Mouse (Mus musculus) urinary bladder, postnatal 14 days (tissue): ENCODE measurements around the gene Nhlrc4.

Experiments used
- DNase-seq: peaks from one replicate; pipeline ENCODE4 v3.0.0; 2021; ENCODE audit warnings: low spot score

The Nhlrc4 gene

GRCm38 (mm10) chr17:25925348-25925747 is 19.4 kb downstream of the Nhlrc4 start:
- no peak for DNase-seq

DNA sequence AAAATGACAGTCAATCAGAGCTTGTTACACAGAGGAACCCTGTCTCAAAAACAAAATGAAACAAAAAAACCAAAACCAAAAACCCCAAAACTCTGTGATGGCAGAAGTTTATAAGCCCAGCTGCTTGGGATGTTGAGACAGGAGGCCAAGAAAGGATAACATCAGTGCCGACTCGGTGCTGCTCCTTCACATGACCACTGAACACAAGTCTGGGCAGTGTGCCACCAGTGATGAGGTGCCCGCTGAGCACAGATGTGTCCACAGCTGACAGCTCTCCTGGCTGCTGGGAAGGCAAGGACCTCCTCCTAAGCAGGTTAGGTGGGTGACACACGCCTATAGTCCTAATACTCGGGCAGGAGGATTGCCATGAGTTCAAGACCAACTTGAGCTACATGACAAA is 22.6 kb downstream of the Nhlrc4 start:
- DNase-seq = no peak

DNA sequence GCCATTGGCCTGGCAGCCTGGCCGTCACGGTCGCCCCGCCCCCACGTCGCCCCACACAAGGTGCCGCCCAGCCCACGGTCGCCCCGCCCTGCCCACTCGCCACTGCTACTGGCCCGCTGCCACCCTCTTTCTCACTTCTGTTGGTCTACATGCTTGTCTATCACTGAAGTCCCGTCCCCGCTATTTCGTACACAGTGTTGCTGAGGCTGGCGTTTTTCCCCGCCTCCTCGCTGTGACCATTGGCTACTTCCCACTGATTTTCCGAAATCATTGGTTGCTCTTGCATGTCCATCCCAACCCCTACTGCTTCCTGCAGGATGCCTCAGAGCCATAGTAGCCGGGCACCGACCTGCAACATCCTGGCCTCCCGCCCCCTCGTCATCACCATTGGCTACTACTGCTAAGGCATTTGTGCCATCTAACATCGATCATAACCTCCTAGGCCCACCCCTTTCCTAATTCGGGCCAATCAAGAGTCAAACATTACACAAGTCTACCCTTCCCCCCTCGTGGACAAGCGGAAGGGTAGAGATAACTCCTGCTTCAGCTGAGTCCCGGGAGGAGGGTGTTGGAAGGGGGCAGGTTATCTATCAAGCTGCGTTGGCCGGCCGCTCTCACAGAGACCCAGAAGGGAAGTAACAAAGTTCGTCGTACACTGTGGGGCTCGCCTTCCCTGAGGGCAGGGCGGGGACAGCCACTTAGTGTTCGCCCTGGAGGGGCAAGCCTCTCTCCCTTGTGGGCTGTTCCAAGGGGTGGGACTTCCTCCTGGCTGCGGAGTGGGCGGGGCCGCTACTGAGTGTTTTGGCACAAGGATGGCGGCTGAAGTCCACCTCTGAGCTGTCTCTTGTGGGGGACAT is 24.7 kb downstream of the Nhlrc4 start:
- peak; percentile 100 for DNase-seq

- peak; percentile 46 for DNase-seq
Observed at GRCm38 (mm10) chr17:25919144-25919785, 25.5 kb downstream of the Nhlrc4 start, which contains the start of gene Rab40c. Gene Rab40c (minus strand): TSS chr17:25919727.

- DNase-seq = no peak
Observed at GRCm38 (mm10) chr17:25918037-25918750, 26.6 kb downstream of the Nhlrc4 start.

- DNase-seq = peak; percentile 21
Observed at GRCm38 (mm10) chr17:25916931-25917647, 27.7 kb downstream of the Nhlrc4 start.

DNA sequence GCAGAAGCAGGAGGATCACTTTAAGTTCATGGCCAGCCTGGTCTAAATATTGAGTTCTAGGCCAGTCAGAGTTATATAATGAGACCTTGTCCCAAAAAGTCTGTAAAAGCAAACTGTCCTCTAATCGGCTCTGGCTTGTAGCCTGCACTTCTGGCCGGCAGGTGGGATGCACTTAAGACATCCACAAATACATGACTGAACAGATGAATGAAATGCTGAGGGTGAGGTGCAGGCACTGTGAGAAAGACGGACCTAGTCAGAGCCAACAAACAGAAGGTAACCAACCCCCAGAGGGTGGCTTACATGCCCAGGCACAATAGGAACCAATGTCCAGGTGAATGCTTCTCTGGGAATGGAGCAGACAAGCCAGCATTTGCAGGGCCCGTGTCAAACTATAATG is 30.5 kb downstream of the Nhlrc4 start:
- DNase-seq = no peak

GRCm38 (mm10) chr17:25913877-25914275 is 30.9 kb downstream of the Nhlrc4 start:
- no peak for DNase-seq

DNA sequence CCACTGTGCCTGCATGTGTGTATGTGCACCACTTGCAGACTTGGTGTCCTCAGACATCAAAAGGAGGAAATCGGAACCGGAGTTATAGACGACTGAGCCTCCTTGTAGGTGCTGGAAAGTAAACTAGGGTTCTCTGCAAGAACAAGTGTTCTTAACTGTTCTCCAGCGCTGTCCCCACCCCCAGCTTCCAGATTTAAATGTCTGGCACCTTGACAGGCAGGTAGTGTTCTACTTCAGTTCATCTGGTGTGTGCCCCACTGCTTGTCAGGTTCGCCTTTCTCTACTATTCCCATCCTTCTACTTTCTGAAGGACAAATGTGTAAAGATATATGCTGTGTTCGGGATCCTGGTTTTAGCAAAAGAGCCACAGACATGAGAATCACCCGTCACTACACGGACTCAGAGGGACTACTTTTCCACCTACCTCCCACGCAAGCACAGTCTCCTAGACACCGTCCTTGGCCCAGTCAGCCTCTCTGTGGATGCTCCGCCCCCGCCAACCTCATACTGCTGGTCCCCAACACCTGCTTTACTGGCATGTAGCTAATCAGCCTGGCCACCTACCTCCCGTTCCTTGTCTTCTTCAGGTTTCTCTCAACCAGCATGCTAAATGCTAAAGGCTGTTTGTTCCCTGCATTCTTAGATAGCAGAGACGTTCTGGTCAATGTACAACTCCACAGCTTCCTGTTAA is 31.4 kb downstream of the Nhlrc4 start:
- no peak for DNase-seq

GRCm38 (mm10) chr17:25911816-25912215 is 32.9 kb downstream of the Nhlrc4 start:
- DNase-seq = no peak

- no peak for DNase-seq
Observed at GRCm38 (mm10) chr17:25907640-25908039, 37.1 kb downstream of the Nhlrc4 start.

- DNase-seq = no peak
Observed at GRCm38 (mm10) chr17:25903061-25903460, 41.7 kb downstream of the Nhlrc4 start.

GRCm38 (mm10) chr17:25900193-25900592 is 44.6 kb downstream of the Nhlrc4 start:
- DNase-seq = no peak

DNA sequence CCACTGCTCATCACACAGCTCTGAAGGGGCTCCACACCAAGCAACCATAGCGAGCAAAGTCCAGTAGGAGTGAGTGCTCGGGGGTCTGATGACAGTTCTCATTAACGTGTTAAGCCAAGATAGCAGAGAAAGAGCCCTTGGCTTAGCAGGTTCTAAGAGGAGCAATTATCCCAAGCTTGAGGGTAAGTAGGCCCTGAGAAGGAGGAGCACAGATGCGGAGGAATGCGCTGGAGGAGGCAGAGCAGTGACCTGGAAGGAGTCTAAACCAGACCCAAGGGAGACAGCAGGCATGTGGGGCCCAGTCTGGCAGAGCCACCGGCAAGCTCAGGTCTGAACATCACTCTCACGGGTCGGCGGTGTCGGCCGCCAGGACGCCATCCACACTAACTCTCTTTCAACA is 48.9 kb downstream of the Nhlrc4 start:
- DNase-seq = no peak

DNA sequence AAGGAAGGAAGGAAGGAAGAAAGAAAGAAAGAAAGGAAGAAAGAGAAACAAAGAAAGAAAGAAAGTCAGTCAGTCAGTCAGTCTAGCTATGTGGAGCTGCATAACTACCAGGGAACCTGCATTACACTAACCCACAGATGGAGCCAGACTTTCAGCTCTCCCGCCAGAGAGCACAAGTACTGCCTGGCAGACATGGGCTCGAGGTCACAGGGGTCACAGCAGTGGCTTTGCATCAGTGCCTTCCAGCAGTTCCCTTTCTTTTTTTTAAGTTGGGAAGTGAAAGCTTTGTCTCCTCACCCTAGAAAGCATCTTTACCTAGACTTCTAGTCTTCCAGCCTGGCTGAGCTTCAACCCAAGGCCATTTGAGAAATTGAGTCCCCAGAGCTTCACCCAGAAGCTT is 49.3 kb downstream of the Nhlrc4 start:
- no peak for DNase-seq

GRCm38 (mm10) chr17:25893975-25894617 is 50.7 kb downstream of the Nhlrc4 start:
- DNase-seq = peak; percentile 63
